Mouse (Mus musculus) embryo, embryonic 10 days (tissue): ENCODE measurements at regions not wholly inside any gene's neighbourhood (a gene's known extent, or its start where the extent isn't known, plus 50 kb on each side); places are given as distances from the start of the nearest gene placed in this dataset.

Source experiments
- DNase-seq: peaks from one replicate; pipeline ENCODE4 v3.0.0-alpha.2; 2015; ENCODE audit warnings: low spot score

- DNase-seq, result no peak
Measured at GRCm38 (mm10) chr2:12034323-12034585, 256.6 kb downstream of the Ankrd16 start.

GRCm38 (mm10) chr2:12049386-12049785 is 252.3 kb downstream of the Itga8 start:
- DNase-seq, result no peak

DNA sequence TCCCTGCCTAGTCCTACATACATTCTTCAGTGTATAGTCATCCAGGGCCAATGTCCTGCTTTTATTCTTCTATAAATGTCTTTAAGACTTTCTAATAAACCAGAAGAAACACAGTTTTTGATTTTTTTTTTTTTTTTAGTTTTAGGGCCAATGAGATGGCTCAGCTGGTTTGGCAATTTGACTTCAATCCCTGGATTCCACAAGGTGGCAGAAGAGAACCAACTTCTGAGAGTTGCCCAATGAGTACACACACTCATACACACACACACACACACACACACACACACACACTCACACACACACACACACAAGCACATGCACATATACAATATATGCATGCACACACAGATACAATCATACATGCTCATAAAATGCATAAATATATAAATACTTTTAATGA is 251.8 kb downstream of the Itga8 start:
- DNase-seq, result peak; percentile 72

- no peak for DNase-seq
Measured at GRCm38 (mm10) chr2:12053404-12054164, 248.1 kb downstream of the Itga8 start.

DNA sequence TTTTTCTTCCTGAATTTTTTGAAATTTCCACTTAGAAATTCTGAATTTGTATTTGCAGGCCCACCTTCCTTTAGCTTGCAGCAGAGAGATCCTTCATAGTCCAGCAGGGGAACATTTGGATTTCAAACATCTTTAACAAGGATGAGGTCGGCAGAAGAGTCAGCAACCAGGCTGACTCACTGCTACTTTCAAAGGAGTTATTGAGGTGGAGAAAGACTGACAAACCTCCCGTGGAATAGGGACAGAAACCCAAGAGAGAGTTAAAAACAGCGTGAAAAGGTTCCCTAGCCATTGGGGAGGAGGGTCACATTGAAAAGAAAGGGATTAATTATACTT is 247.6 kb downstream of the Itga8 start:
- no peak for DNase-seq
